ENCODE assay signal across 9 mouse cellular contexts in genomic region chr17:46933557-46934348, GRCm38 (mm10). TPM values are rescaled to one million over a fixed set of nuclear protein-coding genes. Genes with fewer than 3 reads are reported as not detected.
A peak's percentile ranks its signal among the peaks of the same experiment; 100 is the strongest.
DNase-seq lines count a peak whose midpoint lies in the region; ATAC-seq and TF ChIP-seq lines count a peak whose summit lies in the region.
"Had no signal": no experiment of that assay in that cellular context is flagged by ENCODE, and none has a peak within 500 bp of the region (broad histone marks: within the 10 kb centered on the region; RNA-seq: fewer than 3 reads in every experiment).

No protein-coding gene starts in this region.

- no peak overlapping the region for H3K27ac ChIP-seq in kidney, adult 2 months (ENCODE audit: insufficient read depth, low read depth, low read length)
- H3K27ac ChIP-seq in kidney, embryonic 14.5 days (ENCODE audit: low read depth, low read length) = no peak overlapping the region
- 0 out of 2 replicates have a peak overlapping the region, but pooled peaks have one; percentile 12 for H3K27ac ChIP-seq in olfactory bulb, adult 2 months (ENCODE audit: insufficient read depth, low read depth, low read length)

- TF ChIP-seq POLR2A in kidney, adult 2 months (IDR thresholded peaks at IDR 0.05; ENCODE audit: low read depth, low read length) = no peak
- no peak for TF ChIP-seq POLR2A in olfactory bulb, adult 2 months (IDR thresholded peaks at IDR 0.05; ENCODE audit: insufficient read depth, low read depth, low read length)

- no peaks in the 10 kb centered on the region for H3K4me1 ChIP-seq in kidney, adult 2 months (ENCODE audit: control insufficient read depth, insufficient read depth, low read length)
- no peaks in the 10 kb centered on the region for H3K4me1 ChIP-seq in kidney, embryonic 14.5 days (ENCODE audit: control insufficient read depth, insufficient read depth, low read length)
- peaks cover 16% of the 10 kb centered on the region for H3K4me1 ChIP-seq in olfactory bulb, adult 2 months (ENCODE audit: control insufficient read depth, insufficient read depth, low read length)

- no peaks in the 10 kb centered on the region for H3K9me3 ChIP-seq in kidney, embryonic 14.5 days (ENCODE audit: control insufficient read depth, low read length)

- ATAC-seq in kidney, embryonic 14.5 days (ENCODE audit: low FRiP score, low TSS enrichment) = no peak

- H3K4me3 ChIP-seq in kidney, adult 2 months (ENCODE audit: insufficient read depth, low read depth, low read length) = no peak overlapping the region
- H3K4me3 ChIP-seq in kidney, embryonic 14.5 days (ENCODE audit: low read length) = no peak overlapping the region
- H3K4me3 ChIP-seq in olfactory bulb, adult 2 months (ENCODE audit: insufficient read depth, low read depth, low read length) = no peak overlapping the region

- no peaks in the 10 kb centered on the region for H3K27me3 ChIP-seq in kidney, adult 2 months (replicated peaks; ENCODE audit: control insufficient read depth, insufficient read depth, low read length)
- H3K27me3 ChIP-seq in kidney, embryonic 14.5 days (ENCODE audit: control insufficient read depth, insufficient read depth, low read length) = no peaks in the 10 kb centered on the region

- 79% methylated on average over 19 of the region's 19 CpGs for WGBS in kidney, adult 2 months
- WGBS in kidney, embryonic 14.5 days = 80% methylated on average over 19 of the region's 19 CpGs
- 80% methylated on average over 19 of the region's 19 CpGs for WGBS in olfactory bulb, adult 2 months

- intact Hi-C loops in gastrocnemius, postnatal 14 days (cut with DNase I; ENCODE audit: low total_unique reads) = no loop called here
- intact Hi-C loops in left cerebral cortex, postnatal 14 days (cut with DNase I) = no loop called here

- DNase-seq in kidney, adult 2 months = peak; percentile 62
- peak; percentile 14 for DNase-seq in Muller cell, postnatal 12 days (ENCODE audit: inconsistent ontology term)
- DNase-seq in cerebellum, adult 8-10 months = peak; percentile 38
- peak; percentile 49 for DNase-seq in gastrocnemius, postnatal 14 days
- DNase-seq in left cerebral cortex, postnatal 14 days (ENCODE audit: low spot score in 2 of 2) = peak; percentile 66 to 74
- peak; percentile 64 for DNase-seq in thymus, postnatal 25 days

- peak; percentile 77 for TF ChIP-seq CTCF in kidney, adult 2 months (conservative IDR thresholded peaks at IDR 0.05; ENCODE audit: insufficient read depth, insufficient read length, low read depth, low read length)
- no peak for TF ChIP-seq CTCF in olfactory bulb, adult 2 months (IDR thresholded peaks at IDR 0.05; ENCODE audit: insufficient read depth, low read depth, low read length)

- H3K36me3 ChIP-seq in kidney, adult 2 months (ENCODE audit: control insufficient read depth, insufficient read depth, low read length) = peaks cover 15% of the 10 kb centered on the region
- peaks cover 93% of the 10 kb centered on the region for H3K36me3 ChIP-seq in kidney, embryonic 14.5 days (ENCODE audit: control insufficient read depth, insufficient read depth, low read length)

- H3K9ac ChIP-seq in kidney, embryonic 14.5 days (ENCODE audit: low read depth, low read length) = no peak overlapping the region

- H3K4me2 ChIP-seq in kidney, embryonic 14.5 days (replicated peaks; ENCODE audit: low read depth, low read length) = no peak overlapping the region

RNA-seq across cellular contexts. Expression of gene Prph2, which starts 23.5 kb away (rescaled TPM):
- not detected in 2 replicates for polyA plus RNA-seq in kidney, adult 2 months (2012; rRNA removed)
- polyA plus RNA-seq in kidney, embryonic 14.5 days (2014; fragmentation: Nextera tagmentation; extraction: Ambion mirVana) = 0.18 and 0.26 TPM in 2 replicates
- total RNA-seq in gastrocnemius, postnatal 14 days (2021) = not detected
- total RNA-seq in left cerebral cortex, postnatal 14 days (2021) = not detected
- polyA plus RNA-seq in olfactory bulb, adult 2 months (2012; ENCODE audit: insufficient read depth, insufficient read length, low replicate concordance, missing spikeins) = not detected in 2 replicates
- polyA plus RNA-seq: gonadal fat pad, adult 2 months had no signal

RNA-seq across cellular contexts. Expression of gene Tbcc, which starts 43.3 kb away (rescaled TPM):
- 17.2 and 19.6 TPM in 2 replicates for polyA plus RNA-seq in kidney, adult 2 months (2012; rRNA removed)
- 71.0 and 82.1 TPM in 2 replicates for polyA plus RNA-seq in kidney, embryonic 14.5 days (2014; fragmentation: Nextera tagmentation; extraction: Ambion mirVana)
- 10 to 100 TPM; 12.9 to 14.5 TPM for total RNA-seq in gastrocnemius, postnatal 14 days (2021)
- total RNA-seq in left cerebral cortex, postnatal 14 days (2021) = 10 to 100 TPM; 33.1 to 39.8 TPM
- not detected in 2 replicates for polyA plus RNA-seq in olfactory bulb, adult 2 months (2012; ENCODE audit: insufficient read depth, insufficient read length, low replicate concordance, missing spikeins)

Comparison
In these comparisons a context has a peak if more than half of its experiments do, and no peak if none do; other contexts are left out.
1. DNase-seq: peak in every context shown above with its lines; median percentile 70 in left cerebral cortex, postnatal 14 days; 64 in thymus, postnatal 25 days; 62 in kidney, adult 2 months; 49 in gastrocnemius, postnatal 14 days; 38 in cerebellum, adult 8-10 months; 14 in Muller cell, postnatal 12 days.
2. RNA of gene Tbcc, which starts 43.3 kb away (polyA plus RNA-seq): 71.0 to 82.1 TPM in kidney, embryonic 14.5 days and 17.2 to 19.6 TPM in kidney, adult 2 months; not detected in olfactory bulb, adult 2 months; every median in the first group is over 10 times any median in the second.